Mouse (Mus musculus) stomach, postnatal 0 days (tissue): ENCODE data around the gene Haus7.
"Not testable (repeated sequence)": the region's sequence is repeated elsewhere in the genome, so short reads cannot be mapped to it uniquely, and the experiment has no call there.

ENCODE experiments used
- CTCF ChIP-seq: IDR thresholded peaks from 2 replicates; pipeline ENCODE4 v1.5.1; 2016; ENCODE audit warnings: antibody characterized with exemption, low read depth, mild to moderate bottlenecking, moderate library complexity
- EP300 ChIP-seq: optimal IDR thresholded peaks from 2 replicates; pipeline ENCODE3; 2016; ENCODE audit warnings: antibody characterized with exemption

DNA sequence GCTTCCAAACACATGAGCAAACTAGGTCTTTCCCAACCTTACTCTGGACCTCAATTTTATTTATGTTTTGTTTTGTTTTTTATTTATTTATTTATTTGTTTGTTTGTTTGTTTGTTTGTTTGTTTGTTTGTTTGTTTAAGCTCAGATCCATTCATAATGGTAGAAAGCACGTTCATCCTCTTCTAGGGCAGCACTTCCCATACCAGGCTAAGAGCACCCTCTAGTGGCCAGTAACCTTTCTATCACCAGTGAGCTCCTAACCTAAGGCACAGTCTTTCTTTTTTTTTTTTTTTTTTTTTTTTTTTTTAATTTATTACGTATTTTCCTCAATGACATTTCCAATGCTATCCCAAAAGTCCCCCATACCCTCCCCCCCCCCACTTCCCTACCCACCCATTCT is 34.7 kb upstream of the Haus7 start:
- TF ChIP-seq CTCF, result peak; percentile 76
- TF ChIP-seq EP300, result not testable (repeated sequence)
